Mouse (Mus musculus): ENCODE data around the gene Gm10645.

Gm10645 gene

DNA sequence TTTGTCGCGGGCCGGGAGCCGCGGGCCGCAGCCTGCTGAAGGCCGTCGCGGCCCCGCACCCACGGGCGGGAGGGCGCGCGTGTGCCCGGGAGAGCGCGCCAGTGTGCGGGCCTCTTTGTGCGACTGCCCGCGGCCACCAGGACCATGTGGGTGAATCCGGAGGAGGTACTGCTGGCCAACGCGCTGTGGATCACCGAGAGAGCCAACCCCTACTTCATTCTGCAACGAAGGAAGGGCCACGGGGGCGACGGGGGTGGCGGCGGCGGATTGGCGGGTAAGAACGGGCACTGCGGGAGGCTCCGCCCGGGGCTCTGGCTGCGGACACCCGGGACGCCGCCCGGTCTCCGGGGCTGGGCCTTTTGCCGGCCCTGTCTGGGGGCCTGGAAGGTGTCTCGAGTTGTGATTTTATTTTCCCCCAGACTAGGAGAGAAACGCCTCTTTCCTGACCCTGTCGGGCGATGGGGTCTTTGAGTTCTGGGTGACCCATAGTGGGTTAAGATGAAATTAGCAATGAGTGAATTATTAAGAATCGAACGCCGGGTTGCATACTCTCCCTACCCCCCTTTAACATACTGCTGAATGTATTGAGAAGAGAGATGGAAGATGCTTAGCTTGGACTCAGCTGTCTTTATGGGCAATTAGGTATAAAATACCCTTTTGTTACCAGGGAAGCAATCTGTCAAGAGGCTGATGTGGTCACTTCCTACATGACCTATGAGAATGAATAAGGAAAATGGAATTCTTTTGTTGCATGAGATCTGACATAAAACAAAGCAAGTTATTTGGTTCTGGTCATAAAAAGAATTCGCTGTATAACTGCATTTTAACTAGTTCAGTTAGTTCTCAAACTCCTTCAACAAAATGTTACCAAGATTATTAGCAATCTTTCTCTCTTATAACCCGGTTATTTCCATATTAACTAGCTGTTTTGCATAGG is at the start of gene Gm10645:
TSS of gene Gm10645 (minus strand) at position 240 of the 937 bp plus-strand sequence.
- peak; percentile 13 for DNase-seq

DNA sequence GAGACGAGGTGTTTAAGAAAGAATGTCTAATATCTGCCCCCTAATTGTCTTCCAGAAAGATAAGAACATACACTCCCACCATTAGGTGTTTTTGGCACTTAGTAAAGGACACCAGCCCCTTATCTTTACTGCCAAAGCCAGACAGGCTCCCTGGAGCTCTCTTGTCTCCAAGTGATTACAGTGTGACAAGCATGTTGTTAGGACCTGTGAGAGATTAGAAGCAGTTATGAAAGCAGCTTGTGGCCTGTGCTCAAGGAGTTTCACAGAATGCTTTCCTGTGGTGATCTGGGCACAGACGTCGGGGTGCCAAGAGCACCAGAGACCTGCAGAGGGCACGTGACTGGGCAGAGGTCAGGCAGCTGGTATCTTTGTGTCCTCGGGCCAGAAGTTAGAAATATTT is 49.1 kb upstream of the Gm10645 start:
- peak; percentile 28 for DNase-seq

DNA sequence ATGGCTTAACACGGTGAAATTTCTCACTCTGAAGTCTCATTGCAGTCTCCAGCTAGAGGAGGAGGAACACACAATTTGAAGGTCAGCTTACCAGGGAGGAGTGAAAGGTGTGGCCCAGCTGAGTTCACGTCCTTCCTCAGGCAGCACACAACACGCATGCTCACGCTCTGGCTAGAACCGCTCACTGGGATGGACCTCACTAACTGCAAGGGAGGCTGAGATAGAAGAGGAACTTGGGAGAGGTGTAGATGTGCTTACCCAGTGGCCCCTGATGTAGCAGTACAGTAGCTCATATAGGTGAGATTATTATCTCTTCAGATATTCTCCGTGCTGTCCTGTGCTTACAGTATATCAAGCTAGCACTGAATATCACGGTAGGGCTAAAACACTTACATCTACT is 44.7 kb upstream of the Gm10645 start:
- DNase-seq, result no peak

DNA sequence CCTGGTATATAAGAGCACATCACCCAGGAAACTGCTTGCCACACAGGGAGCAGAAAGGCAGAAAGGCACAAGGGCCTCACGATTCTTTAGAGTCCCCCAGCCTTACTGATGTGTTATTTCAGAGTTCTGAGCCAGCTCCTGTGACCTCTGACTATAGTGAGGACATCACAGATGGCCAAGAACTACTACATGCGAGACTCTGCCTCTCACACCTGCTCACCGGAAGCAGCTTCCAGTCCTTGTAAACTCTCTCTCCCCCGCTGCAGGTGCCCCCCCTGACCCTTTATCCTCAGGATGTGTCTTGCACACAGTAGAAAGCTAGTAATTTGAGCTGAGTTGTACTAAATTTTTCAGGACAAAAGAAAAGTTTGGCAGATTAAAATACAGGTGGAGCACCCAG is 43.6 kb upstream of the Gm10645 start:
- no peak for DNase-seq

DNA sequence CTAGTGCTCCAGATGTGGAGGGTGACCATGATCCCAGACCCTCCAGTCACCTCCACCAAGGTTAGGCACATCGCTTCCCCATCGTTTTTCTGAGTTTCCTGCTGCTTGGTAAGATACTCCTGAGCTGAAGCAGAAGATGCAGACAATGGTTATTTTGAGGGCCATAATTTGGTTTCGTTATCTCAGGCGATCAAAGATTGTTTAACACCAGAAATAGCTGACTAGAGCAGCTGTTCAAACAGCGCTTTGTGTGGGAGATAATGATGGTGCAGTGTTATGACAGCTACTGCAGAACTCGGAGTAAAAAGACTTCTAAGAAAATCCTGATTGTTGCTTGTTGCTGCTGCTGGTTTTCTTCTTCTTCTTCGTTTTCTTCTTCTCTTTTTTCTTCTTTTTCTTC is 39.9 kb upstream of the Gm10645 start:
- no peak for DNase-seq

DNA sequence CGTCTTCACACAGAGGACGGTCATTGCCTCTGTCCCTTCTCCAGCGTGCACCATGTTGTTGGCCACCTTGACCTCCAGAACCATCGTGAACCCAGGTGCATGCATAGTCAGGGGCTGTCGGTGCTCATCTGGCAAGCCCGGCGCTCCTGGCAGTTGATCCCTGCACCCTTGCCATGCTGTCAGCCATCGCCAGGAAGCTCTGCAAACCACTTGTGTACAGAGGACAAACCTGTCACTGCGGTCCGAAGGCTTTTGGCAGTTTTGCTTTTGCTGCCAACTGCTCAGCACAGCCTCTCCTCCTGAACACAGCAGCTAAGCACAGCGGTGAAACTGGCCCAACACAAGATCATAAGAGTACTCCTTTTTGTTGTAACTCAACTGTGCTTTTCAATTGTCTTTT is 37.0 kb upstream of the Gm10645 start:
- DNase-seq, result no peak

DNA sequence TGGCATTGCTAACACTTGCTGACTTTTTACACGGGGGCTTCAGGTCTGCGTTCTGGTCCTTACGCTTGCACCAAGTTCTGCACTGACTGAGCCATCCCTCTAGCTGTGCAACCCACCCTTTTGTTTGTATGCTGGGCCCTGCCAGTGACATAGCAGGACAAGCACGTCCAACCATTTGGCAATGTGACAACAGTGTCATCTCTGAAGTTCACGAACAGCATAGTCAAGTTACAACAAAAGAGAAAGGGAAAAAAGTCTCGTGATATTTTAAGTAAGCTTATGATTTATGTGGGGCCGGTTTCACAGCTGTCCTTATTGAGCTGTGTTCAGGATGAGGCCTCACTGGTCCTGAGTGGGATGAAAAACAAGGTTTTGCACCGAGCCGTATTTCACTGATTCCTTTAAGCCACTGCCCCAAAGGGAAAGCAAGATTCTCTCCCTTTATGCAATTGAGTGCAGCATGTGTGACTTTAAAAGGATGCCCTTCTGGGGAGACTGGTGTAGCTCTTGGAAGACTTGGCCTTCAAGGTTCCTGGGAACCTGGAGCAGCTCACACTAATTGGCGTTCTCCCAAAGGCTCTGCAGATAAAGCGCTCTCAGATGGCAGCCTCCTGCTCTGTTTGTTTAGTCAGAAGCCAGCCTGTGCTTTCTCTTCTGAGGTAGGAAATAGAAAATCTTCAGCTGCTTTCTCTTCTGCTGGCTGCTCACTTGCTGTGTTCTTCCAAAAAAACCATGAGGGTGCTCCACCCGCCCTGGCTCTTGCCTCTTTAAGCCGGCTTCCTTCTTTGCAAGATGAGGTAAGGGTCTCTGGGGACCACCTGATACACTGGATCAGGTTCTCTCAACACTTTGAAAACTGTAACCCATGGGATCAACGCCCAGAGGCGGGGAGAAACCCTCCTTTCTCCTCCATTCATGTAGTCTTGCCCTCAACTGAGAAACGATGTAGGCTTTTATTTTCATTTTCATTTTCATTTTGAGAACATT is 34.5 kb upstream of the Gm10645 start:
- no peak for DNase-seq

DNA sequence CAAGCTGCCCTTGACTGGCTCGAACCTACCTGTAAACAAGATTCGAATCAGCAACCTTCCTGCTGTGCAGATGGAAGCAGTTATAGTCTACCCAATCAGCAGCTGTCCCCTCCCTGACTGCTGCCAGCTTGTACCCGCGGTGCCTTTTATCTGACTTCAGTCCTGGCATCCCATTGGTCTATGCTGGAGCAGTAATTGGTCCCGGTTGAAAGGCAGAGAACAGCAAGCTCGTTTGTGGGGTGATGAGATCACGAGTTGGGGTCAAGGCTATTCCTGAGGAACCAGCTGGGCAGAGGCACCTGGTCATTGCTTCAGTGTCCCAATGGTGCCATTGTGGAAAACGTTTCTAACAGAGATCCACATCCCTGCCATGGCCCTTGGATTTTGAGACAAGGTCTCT is 33.7 kb upstream of the Gm10645 start:
- no peak for DNase-seq

DNA sequence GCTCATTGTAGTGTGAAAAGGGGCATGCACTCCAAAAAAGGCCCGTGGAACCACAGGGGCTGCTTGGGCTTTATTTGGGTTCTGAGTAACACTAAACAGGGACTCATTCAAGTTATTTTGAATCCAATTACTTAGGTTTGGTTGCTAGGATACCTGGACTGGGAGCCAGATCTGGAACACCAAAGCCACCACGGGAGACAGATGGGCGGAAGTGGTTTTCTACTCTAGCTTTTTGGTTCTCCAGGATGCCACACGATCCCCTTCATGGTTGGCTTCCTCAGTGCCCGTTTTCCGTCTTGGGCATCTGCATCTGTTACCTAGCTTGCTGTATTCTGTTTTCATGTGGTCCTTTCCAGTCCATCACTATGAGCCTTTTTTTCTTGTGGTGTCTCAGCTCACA is 30.1 kb upstream of the Gm10645 start:
- no peak for DNase-seq

DNA sequence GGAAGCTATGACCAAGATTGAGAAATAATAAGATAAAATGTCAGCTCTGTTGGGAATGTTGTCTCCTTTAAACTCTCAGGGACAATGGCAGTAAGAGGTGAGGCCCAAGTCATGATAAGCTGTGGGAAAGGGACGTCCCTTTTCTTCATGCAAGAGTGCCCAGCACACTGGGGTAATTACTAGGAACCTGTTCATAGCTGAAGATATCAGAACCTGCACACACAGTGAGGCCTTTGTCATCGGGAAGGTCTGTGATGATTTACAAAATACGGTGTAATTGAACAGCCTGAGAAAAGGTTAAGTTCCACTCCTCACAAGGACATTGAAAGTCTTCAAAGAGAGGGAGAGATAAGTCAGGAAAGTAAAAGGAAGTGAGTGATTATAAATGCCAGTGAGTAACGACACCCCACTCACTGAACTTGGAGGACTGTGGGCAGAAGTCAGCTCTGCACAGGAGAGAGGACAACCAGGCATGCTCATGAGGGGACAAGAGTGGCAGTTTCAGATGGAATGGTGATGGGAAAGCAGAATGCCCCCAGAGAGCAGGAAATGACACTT is 23.6 kb upstream of the Gm10645 start:
- no peak for DNase-seq

DNA sequence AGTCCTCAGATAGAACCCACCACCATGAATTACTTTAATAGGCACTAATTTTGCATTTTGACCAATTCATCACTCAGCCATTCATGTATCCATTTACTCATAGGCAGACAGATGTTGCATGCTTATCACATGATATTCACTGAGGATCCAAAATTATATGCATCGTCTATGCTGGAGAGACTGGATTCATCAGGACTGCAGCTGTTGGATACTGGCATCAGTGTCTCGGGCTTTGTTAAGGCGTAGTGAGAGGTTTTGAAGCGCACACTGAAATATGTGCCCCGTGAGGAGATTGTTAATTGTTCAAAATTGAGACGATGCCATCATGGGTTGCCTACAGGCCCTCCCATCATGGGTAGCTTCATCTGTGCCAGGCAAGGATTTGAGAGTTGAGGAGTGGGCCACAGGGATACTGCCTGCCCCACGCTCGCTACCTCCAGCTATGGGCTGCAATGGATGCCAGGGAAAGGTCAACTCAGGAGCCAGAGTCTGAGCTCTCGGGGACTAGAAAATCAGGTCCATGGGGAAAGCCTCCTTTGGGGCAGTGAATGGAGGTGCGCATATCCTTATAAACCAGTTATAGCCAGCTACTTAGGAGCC is 21.5 kb upstream of the Gm10645 start:
- DNase-seq, result no peak

DNA sequence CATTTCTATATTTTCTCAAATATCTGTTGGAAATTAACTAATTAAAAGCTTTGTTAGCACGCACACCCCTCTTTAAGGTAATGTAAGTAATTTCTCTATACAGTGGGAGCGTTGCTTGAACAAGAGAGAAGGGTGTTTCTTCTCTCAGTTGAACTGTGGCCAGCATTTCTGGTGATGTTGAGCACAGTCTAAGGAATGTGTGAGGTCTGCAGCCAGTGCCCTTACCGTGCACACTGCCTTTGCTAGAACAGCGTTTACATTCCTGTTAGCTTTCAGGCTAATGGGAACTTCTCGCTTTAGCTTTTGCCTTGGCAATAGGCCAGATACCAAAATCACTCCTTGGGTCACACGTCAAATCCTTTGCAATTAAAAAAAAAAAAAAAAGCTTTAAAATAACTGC is 20.4 kb upstream of the Gm10645 start:
- peak; percentile 13 for DNase-seq

DNA sequence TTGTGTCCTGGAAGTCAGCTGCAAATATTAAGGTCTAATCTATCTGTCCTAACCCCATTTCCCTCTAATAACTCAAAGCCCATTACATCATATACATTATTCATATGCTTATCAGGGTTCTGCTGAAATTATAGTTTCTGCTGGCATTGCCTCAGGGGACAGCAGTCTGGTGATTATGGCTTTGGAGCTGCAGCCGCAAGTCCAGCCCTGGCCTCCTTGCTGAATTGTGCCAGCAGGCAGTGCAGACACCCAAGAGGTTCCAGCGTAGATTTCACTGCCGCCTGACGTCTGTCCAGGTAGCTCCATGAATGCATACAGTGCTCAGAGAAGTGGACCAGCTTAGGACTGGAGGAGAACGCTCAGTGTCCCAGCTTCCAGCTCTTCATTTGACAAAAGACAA is 16.8 kb upstream of the Gm10645 start:
- DNase-seq, result no peak

DNA sequence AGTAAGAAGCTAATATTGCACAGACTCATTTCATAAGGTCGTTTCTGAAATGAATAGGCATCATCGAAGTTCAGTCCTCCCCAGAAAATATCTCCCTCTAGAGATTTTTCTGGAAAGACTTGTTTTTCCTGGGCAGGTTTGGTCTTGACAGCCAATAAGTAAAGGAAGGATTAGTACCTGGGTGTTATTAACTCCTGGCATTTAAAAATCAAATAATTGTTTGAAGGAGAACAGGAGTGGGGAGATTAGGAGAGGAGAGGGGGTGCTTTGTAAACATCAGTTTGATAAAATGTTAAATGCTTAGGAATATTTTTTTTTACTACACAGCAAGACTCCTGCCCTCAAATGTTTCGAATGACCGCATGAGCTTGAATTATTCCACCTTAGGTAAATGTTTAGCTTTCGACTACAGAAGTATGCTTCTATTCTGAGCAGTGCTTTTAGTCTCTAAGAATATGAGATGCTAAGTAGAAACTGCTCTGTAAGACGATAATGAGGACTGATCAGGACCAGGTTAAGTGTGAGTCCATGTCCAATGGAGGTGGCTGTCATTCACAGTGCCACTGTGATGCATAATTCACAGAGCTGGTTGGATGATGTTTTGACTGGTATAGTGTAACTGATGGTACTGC is 16.0 kb upstream of the Gm10645 start:
- DNase-seq, result no peak

DNA sequence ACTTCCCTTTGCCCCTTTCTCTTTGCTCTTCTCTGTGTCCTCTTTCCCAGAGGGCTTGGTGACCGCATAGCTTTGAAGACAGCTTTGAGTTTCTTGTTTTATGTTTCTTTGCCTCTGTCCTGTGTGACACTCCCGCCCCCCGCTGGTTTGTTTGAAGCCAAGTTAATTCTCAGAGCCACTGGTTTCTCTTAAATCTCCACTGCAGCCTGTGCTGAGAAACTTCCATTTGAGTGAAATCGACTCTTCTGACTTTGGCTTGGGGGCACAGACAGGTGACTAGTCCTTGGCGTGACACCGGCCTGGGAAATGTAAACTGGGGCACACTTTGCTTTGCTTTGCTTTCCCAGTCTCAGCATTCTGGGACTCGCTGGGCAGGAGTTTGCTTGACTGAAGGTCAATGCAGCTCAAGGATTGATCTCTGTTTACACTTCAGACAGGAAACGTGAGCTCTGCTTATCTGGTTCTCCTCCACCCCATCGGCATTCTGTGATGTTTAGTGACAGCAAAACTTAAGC is 12.3 kb upstream of the Gm10645 start:
- DNase-seq, result no peak

DNA sequence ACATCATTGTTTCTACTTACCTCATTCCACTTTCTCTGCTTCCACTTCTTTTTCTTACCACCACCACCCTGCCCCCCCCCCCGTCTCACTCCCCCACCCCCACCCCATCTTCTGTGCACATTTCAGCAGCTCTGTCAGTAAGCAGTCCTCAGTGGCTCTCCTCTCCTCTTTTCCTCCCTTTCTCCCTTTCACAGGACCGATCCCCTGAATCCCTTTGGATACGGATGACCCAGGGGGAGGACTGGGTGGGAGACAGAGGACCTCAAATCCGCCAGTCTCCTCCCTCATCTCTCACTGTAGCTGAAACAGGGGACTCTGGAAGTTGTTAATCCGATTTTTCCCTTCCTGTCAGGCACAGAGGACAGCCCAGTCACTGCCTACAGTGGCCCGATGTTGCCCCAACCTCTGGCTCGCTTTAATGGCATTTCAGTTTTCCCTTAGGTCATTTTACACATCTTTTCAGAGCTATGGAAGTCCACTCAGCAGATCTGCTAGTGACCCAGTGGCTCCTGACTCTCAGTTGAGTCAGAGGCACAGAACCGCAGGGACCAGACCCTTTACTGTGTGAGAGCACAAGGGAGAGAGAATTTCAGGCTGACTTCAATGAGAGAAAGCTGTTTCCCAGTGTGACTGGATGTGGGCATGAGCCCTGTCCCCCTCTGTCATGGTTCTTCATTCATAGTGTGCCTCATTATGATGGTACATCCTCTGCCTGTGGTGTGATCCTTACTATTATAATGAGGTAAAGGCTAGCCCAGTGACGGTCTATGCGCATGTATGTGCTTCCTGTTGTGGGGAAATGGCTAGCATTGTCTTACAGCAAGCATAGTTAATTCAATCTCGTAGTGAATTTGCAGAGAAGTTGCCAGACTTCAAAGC is 11.6 kb upstream of the Gm10645 start:
- DNase-seq, result no peak

DNA sequence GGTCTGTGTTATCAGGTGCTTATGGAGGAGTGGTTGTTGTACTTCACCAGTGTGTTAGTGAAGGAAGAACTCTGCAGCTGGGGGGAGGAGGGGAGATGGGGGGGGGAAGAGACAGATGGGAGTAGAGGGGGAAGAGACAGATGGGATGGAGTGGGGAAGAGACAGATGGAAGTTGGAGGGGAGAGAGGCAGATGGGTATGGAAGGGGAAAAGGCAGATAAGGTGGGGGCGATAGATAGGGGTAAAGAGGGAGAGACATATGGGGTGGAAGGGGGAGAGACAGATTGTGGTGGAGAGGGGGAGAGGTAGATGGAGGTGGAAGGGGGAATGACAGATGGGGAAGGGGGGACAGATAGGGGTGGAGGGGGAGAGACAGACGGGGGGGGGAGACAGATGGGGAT is 10.8 kb upstream of the Gm10645 start:
- DNase-seq, result no peak

DNA sequence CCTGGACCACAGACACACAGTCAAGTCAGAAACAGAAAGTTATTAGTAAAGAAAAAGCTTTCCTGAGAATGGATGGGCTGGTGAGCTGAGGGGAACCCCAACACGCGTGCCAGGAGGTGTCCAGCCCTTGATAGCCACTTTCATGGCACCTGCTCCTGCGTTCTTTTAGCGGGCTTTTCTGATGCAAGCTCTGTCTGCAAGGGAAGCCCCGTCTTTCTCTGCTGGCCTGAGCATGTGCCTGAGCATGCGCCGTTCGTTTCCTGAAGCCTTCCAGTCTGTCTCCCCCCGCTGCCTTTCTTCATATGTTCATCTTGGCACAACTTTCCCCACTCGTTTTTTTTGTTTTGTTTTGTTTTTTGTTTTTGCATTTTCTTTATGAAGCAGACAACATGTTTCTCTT is 9.7 kb upstream of the Gm10645 start:
- no peak for DNase-seq

DNA sequence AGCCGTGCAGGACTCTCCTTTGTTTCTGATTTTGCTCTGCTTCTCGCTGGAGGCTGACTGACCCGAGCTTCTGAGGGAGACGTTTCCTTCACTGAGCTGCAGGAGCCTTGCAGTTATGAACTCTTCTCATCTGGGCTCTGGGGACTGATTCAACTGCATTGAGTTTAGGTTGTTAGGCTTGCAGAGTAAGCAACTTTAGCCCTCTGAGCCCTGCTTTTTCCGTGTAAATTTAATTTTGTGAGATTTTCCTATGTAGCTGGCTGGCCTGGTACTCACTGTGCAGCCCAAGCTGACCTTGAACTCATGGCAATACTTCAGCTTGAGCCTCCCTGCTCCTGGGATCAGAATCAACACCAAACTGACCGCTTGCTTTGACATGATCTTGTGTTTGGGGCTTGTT is 4.9 kb upstream of the Gm10645 start:
- DNase-seq, result no peak

DNA sequence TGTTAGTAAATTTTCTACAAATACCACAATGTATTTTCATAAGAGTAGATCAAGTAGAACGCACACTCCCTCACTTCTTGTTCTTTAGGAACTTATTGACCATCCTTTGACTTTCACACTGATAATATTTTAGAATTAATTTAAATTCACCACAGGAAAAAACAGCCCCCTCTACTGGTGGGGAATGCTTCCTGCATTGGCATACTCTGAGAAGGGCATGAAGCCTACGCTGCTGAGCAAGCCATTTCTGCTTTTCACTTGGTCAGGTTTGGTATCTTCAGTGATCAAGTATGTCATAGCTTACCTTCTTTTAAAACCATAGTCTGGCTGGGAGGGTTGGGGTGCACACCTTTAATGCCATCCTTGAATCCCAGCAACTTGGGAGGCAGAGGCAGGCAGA is 3.7 kb upstream of the Gm10645 start:
- peak; percentile 12 for DNase-seq

DNA sequence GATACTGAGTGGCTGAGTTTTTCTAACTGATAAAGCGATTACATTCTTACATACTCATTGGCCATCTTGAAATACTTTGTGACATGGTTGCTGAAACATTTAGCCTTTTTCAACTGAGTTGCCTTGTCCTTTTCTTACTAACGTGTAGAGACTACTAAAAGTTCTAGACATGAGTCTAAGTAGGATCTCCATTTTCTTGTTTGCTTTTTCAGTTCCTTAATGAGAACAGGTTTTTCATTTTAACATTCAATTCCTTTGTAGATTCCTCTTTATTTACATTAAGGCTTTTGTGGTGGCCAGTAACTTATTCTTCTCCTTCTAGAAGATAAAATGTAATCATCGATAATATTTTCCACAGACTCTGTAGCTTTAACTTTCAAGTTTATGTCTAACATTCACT is 3.2 kb upstream of the Gm10645 start:
- no peak for DNase-seq
